Mouse (Mus musculus): Measurements from ENCODE around the gene Stpg3.

GRCm38 (mm10) chr2:25181891-25182397 is 32.5 kb downstream of the Stpg3 start:
- TF ChIP-seq CTCF (IDR thresholded peaks at IDR 0.05; ENCODE audit: extremely low read depth, insufficient read depth, low read length) (no peak), POLR2A (IDR thresholded peaks at IDR 0.05; ENCODE audit: extremely low read depth, insufficient read depth, low read length) (no peak)

All from cortical plate, adult 2 months (tissue).